Mouse (Mus musculus) forebrain, embryonic 11.5 days (tissue): ENCODE results near the gene Synj1. TPM values are rescaled to one million over a fixed set of nuclear protein-coding genes. Genes with fewer than 3 reads are reported as not detected.

Source experiments
- ATAC-seq: fragments of 200-750 bp; cut with Nextera tagmentation; replicated peaks from 2 replicates; pipeline ENCODE4 v1.8.0; 2017; ENCODE audit warnings: moderate TSS enrichment; ENCODE audit not compliant: low FRiP score
- DNase-seq: peaks from one replicate; pipeline ENCODE4 v3.0.0-alpha.2; 2017; ENCODE audit warnings: low spot score
- H3K27ac ChIP-seq: fragments of 300-500 bp; sonication (generic); 2 replicates; pipeline ENCODE4 v1.5.1; 2014; ENCODE audit warnings: low read depth, low read length
- H3K27me3 ChIP-seq: fragments of 300-500 bp; sonication (generic); 2 replicates; pipeline ENCODE4 v1.6.1; 2014; ENCODE audit warnings: mild to moderate bottlenecking, low read length, mixed read lengths; ENCODE audit not compliant: control insufficient read depth, insufficient read depth
- H3K36me3 ChIP-seq: fragments of 300-500 bp; sonication (generic); 2 replicates; pipeline ENCODE4 v1.6.1; 2014; ENCODE audit warnings: mild to moderate bottlenecking, low read length, moderate library complexity, mixed read lengths; ENCODE audit not compliant: control insufficient read depth, insufficient read depth
- H3K4me1 ChIP-seq: fragments of 300-500 bp; sonication (generic); replicated peaks from 2 replicates; pipeline ENCODE4 v1.6.1; 2014; ENCODE audit warnings: low read length, mixed read lengths; ENCODE audit not compliant: control insufficient read depth, insufficient read depth
- H3K4me2 ChIP-seq: fragments of 300-500 bp; sonication (generic); 2 replicates; pipeline ENCODE4 v1.6.1; 2014; ENCODE audit warnings: low read depth, mild to moderate bottlenecking, low read length, moderate library complexity, mixed read lengths; ENCODE audit not compliant: severe bottlenecking
- H3K4me3 ChIP-seq: fragments of 300-500 bp; sonication (generic); 2 replicates; pipeline ENCODE4 v1.5.1; 2014; ENCODE audit warnings: low read depth, low read length
- H3K9ac ChIP-seq: fragments of 300-500 bp; sonication (generic); 2 replicates; pipeline ENCODE4 v1.6.1; 2014; ENCODE audit warnings: low read length
- H3K9me3 ChIP-seq: fragments of 300-500 bp; sonication (generic); 2 replicates; pipeline ENCODE4 v1.6.1; 2016; ENCODE audit warnings: low read length, mixed read lengths; ENCODE audit not compliant: control insufficient read depth
- WGBS: fragments of 180-500 bp; shearing (Covaris S2); extraction: QIAGEN DNeasy Blood & Tissue Kit; methylation state at CpG from one replicate; pipeline ENCODE4 v1.1.7; 2014; 5-methylcytosine and 5-hydroxymethylcytosine counted together
- polyA plus RNA-seq: library from polyadenylated mRNA; unstranded; fragments of >200 nt; fragmentation: Nextera tagmentation; extraction: Ambion mirVana; gene quantifications from 2 replicates; pipeline ENCODE4 v1.2.1, GENCODE M21; 2014

Gene Synj1
- polyA plus RNA-seq, 1 experiment from 2014 or later = 25.2 TPM

GRCm38 (mm10) chr16:91043461-91044248 lies 32.5 kb upstream of the Synj1 start:
- under 1% methylated on average over 45 of the region's 63 CpGs for WGBS
- DNase-seq = peak; percentile 88
- peak overlapping the region; percentile 94 for H3K27ac ChIP-seq

DNA sequence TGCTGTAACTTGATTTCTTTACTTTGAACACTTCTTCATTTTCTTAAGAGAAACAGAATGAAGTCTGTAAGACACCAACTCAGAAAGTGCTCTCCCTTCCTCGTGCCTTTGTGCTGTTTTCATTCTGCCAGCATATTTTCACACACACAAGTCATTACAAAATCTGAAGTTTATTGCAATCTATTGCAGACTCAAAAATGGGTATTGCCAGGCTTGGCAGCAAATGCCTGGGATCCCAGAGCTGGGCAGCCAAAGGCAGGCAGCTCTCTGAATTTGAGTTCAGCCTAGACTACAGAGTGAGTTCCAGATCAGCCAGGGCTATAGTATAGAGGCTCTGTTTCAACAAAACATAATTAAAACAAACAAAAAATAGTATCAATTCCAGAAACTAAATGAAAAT lies 31.5 kb upstream of the Synj1 start:
- peaks cover 2% of the 10 kb centered on the region; the same call in 1 of the 2 replicates for H3K4me1 ChIP-seq
- peak overlapping the region; percentile 19 for H3K4me3 ChIP-seq
- 82% methylated on average over 1 of the region's 1 CpGs for WGBS
- ATAC-seq = no peak
- H3K9me3 ChIP-seq = no peaks in the 10 kb centered on the region
- no peaks in the 10 kb centered on the region for H3K27me3 ChIP-seq
- H3K9ac ChIP-seq = peak overlapping the region; percentile 47; the same call in 1 of the 2 replicates
- no peak for DNase-seq
- peak overlapping the region; percentile 74 for H3K4me2 ChIP-seq
- no peak overlapping the region for H3K27ac ChIP-seq
- no peaks in the 10 kb centered on the region; the same call in 1 of the 2 replicates for H3K36me3 ChIP-seq

More at GRCm38 (mm10) chr16:91043461-91044248, 32.5 kb upstream of the Synj1 start:
- Histone ChIP-seq H3K4me3 (peak overlapping the region; percentile 98), H3K36me3 (no peaks in the 10 kb centered on the region; the same call in 1 of the 2 replicates), H3K27me3 (no peaks in the 10 kb centered on the region), H3K4me1 (peaks cover 2% of the 10 kb centered on the region; the same call in 1 of the 2 replicates), H3K9me3 (no peaks in the 10 kb centered on the region), H3K9ac (peak overlapping the region; percentile 94), H3K4me2 (peak overlapping the region; percentile 74)
- ATAC-seq = peak; percentile 72

DNA sequence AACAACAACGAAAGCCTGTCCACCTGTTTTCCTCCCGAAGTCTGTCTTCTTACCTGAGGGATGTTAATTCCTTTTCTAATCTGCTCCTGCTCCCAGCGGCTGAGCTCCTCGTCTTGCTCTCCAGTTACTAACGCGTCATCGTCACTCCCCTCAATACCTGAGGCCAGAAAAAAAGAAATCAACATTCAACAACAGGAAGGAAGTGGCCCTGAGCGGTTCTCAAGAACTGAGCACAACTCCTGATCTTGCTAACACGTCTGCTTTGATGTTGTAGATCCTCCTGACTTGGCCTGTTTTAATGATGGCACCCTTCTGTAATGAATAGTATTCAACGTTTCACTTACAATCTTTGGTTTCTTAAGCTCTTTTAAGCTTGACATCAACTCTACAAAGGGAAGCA lies 24.8 kb upstream of the Synj1 start:
- 92% methylated on average over 10 of the region's 10 CpGs for WGBS
- H3K9me3 ChIP-seq = no peaks in the 10 kb centered on the region
- H3K4me1 ChIP-seq = no peaks in the 10 kb centered on the region
- no peak overlapping the region for H3K27ac ChIP-seq
- DNase-seq = no peak
- no peak overlapping the region for H3K9ac ChIP-seq
- H3K27me3 ChIP-seq = no peaks in the 10 kb centered on the region
- H3K36me3 ChIP-seq = peaks cover 17% of the 10 kb centered on the region
- no peak for ATAC-seq
- no peak overlapping the region for H3K4me2 ChIP-seq
- H3K4me3 ChIP-seq = no peak overlapping the region

DNA sequence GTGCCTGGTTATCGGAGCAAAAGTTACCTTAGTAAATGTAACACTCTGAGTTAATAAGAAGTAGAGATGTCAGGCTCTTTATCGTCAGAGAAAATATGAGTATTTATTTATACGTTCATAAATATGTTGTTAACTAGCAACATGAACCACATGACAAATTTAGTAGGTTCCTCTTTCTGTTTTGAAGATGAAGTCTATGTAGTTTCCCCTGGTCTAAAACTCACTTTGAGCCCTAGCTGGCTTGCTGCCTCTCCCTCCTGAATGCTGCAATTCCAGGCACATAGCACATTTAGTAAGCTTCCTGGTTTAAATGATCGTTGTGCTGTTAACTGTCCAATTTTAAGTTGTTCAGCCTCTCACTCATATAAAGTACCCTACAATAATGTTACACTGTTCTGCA lies 19.6 kb upstream of the Synj1 start:
- no peak overlapping the region for H3K9ac ChIP-seq
- no peaks in the 10 kb centered on the region for H3K27me3 ChIP-seq
- H3K4me2 ChIP-seq = no peak overlapping the region
- no peak for DNase-seq
- no peak overlapping the region for H3K4me3 ChIP-seq
- H3K27ac ChIP-seq = no peak overlapping the region
- peaks cover 30% of the 10 kb centered on the region for H3K36me3 ChIP-seq
- no peaks in the 10 kb centered on the region for H3K9me3 ChIP-seq
- H3K4me1 ChIP-seq = no peaks in the 10 kb centered on the region
- ATAC-seq = no peak
- 94% methylated on average over 4 of the region's 4 CpGs for WGBS

GRCm38 (mm10) chr16:91029901-91030300 lies 18.8 kb upstream of the Synj1 start:
- WGBS = 86% methylated on average over 2 of the region's 2 CpGs

GRCm38 (mm10) chr16:91029161-91029743 lies 18.1 kb upstream of the Synj1 start:
- H3K36me3 ChIP-seq = peaks cover 37% of the 10 kb centered on the region
- H3K27ac ChIP-seq = no peak overlapping the region
- 93% methylated on average over 8 of the region's 8 CpGs for WGBS

More at GRCm38 (mm10) chr16:91029901-91030300, 18.8 kb upstream of the Synj1 start:
- Histone ChIP-seq H3K4me1 (no peaks in the 10 kb centered on the region), H3K9me3 (no peaks in the 10 kb centered on the region), H3K4me3 (no peak overlapping the region), H3K36me3 (peaks cover 36% of the 10 kb centered on the region), H3K27me3 (no peaks in the 10 kb centered on the region), H3K4me2 (no peak overlapping the region), H3K9ac (no peak overlapping the region), H3K27ac (no peak overlapping the region)
- DNase-seq (no peak), ATAC-seq (no peak)

GRCm38 (mm10) chr16:91026290-91026689 lies 15.2 kb upstream of the Synj1 start:
- ATAC-seq = no peak
- H3K27ac ChIP-seq = no peak overlapping the region
- H3K9me3 ChIP-seq = no peaks in the 10 kb centered on the region
- H3K27me3 ChIP-seq = no peaks in the 10 kb centered on the region
- WGBS = 86% methylated on average over 4 of the region's 4 CpGs
- no peak overlapping the region for H3K9ac ChIP-seq
- peaks cover 43% of the 10 kb centered on the region for H3K36me3 ChIP-seq
- no peak for DNase-seq
- H3K4me1 ChIP-seq = no peaks in the 10 kb centered on the region
- H3K4me2 ChIP-seq = no peak overlapping the region
- H3K4me3 ChIP-seq = no peak overlapping the region

More at GRCm38 (mm10) chr16:91029161-91029743, 18.1 kb upstream of the Synj1 start:
- no peaks in the 10 kb centered on the region for H3K27me3 ChIP-seq
- ATAC-seq (no peak), DNase-seq (no peak)
- H3K9me3 ChIP-seq = no peaks in the 10 kb centered on the region
- no peaks in the 10 kb centered on the region for H3K4me1 ChIP-seq
- H3K4me2 ChIP-seq = no peak overlapping the region
- H3K4me3 ChIP-seq = no peak overlapping the region
- H3K9ac ChIP-seq = no peak overlapping the region

GRCm38 (mm10) chr16:91023384-91023783 lies 12.3 kb upstream of the Synj1 start:
- DNase-seq (peak; percentile 55), ATAC-seq (no peak)
- Histone ChIP-seq H3K4me2 (no peak overlapping the region), H3K9me3 (no peaks in the 10 kb centered on the region), H3K27ac (no peak overlapping the region), H3K36me3 (peaks cover 52% of the 10 kb centered on the region), H3K9ac (no peak overlapping the region), H3K4me3 (no peak overlapping the region), H3K4me1 (no peaks in the 10 kb centered on the region), H3K27me3 (no peaks in the 10 kb centered on the region)
- WGBS = 85% methylated on average over 1 of the region's 1 CpGs
